Mouse (Mus musculus): ENCODE measurements at regions not wholly inside any gene's neighbourhood (a gene's known extent, or its start where the extent isn't known, plus 50 kb on each side); places are given as distances from the start of the nearest gene placed in this dataset.
"Not testable (repeated sequence)": the region's sequence is repeated elsewhere in the genome, so short reads cannot be mapped to it uniquely, and the experiment has no call there.

GRCm38 (mm10) chr7:63995255-63995980 lies 56.7 kb upstream of the Klf13 start:
- DNase-seq = no peak

- not testable (repeated sequence) for DNase-seq
These were observed 56.1 kb upstream of the Klf13 start for GRCm38 (mm10) chr7:63994769-63995168.

DNA sequence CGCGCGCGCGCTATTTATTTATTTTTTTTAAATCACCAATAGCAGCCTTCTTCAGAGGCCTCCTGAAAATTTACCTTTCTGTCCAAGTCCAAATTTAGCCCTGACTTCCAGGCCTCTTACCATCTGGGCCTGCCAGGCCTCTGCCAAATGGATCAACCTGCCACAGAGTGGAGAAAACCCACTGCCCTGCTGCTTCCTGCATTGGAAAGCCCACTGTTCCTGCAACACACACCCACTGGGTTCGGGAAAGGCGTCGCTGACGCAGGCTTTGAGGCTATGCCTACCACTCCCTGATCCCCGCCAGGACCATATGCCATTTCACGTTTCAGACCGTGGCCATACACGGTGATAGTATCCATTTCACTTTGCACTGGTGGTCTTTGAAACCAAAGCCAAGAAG lies 53.4 kb upstream of the Klf13 start:
- no peak for DNase-seq

DNA sequence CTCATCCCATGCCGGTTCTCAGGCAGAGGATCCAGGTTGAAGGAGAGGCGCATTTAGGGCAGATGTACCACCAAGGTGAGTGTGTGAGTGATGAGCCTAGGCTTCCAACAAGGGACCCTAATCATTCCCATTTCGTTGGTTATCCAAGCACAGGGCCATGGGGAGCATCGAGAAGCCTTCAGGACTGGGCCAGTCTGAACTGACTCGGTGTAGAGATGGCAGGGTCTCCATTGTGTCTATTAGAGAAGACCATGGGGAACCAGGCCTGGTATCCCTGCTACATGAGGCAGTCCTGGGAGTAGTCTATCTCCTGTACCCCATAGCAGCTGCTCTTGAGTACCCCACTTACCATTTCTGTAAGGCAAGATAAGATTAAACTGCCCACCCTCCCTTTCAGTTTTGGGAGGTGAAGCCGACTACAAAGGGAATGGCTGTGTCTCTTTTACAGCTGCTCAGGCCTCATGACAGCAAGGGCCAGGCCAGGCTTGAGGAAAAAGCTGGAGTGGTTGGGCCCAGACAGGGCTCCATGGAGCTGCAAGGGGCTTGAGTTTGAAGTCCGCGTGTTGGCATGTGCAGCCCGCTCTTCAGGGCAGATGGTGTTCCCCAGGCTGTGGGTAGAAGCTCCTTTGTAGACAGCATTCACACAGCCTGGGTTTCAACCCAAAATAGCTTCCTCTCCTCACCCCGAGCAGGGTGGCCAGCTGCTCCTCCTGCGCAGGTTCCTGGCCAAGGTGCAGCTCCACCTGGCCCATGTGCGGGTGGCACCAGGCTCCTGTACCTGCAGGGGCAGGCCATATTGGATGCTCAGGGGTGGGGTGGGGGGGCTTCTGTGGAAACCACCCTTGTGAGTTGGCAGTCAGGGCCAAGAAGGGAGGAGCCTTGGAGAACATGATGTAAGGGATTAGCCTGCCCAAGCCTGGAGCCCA lies 52.6 kb upstream of the Klf13 start:
- no peak for DNase-seq

DNA sequence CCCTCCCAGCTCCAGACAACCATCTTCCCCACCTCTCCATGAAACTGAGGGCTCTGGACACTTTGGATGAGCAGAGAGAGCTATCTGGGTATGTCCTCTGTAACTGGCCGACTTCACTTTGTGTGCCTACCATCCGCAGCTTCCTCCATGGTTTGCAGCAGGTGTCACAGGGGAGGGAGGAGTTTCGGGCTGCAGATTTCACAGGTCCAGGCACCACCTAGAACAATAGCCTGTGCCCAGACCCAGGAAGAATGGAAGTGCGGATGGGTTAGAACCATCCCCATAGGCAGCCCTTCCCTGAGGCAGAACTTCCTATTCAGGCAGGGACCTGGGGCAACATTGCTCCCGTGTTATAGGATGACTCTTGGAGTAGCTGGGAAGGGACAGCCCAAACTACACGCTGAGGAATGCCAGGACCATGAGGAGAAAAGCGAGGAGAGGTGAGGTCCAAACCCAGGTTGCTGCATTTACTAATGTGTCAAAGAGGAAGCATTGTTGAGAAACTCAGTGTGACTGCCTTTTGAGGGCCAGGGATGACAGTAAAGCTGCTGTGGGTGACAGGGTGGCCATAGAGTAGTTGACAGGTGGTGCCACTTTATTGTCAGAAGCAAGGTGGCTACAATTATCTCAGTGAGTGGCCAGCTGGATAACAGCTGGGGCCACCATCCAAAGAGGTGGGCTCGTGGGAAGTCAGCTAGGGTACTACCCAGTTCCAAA lies 51.8 kb upstream of the Klf13 start:
- DNase-seq = no peak

DNA sequence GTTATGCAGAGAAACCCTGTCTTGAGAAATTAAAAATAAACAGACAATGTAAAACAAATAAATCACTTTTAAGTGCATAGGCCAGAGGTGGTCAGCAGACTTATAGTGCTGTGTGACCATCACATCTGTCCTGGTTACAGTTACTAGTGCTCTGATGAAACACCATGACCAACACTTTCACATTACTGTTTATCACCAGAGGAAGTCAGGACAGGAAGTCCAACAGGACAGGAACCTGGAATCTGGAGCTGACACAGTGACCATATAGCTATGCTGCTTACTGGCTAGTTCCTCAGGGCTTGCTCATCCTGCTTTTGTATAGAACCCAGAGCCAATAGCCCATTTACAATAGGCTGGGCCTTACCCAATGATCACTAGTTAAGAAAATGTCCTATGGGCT lies 51.0 kb upstream of the Klf13 start:
- no peak for DNase-seq
